Mouse (Mus musculus) MEL (cell line): ENCODE measurements at regions not wholly inside any gene's neighbourhood (a gene's known extent, or its start where the extent isn't known, plus 50 kb on each side); places are given as distances from the start of the nearest gene placed in this dataset.

Experiments used
- CTCF ChIP-seq, 3 experiments: IDR thresholded peaks in 2 of 3; conservative IDR thresholded peaks in 1 of 3; 2 replicates each; pipeline ENCODE4 v1.5.1; 2011 to 2012; ENCODE audit warnings: low read length in 3 of 3, low read depth in 2 of 3, mild to moderate bottlenecking in 2 of 3, improper control_type of control experiment in 1 of 3, inconsistent platforms in 1 of 3, mixed read lengths in 1 of 3, moderate library complexity in 1 of 3; ENCODE audit not compliant: control insufficient read depth in 1 of 3, insufficient read depth in 1 of 3, poor library complexity in 1 of 3, severe bottlenecking in 1 of 3
- MEF2A ChIP-seq: IDR thresholded peaks from 2 replicates; pipeline ENCODE4 v1.6.1; 2014; ENCODE audit warnings: low read depth, mild to moderate bottlenecking, inconsistent platforms, low read length, improper control_type of control experiment; ENCODE audit not compliant: poor library complexity, insufficient replicate concordance, severe bottlenecking; ENCODE audit errors: extremely low read depth
- NELFE ChIP-seq: IDR thresholded peaks from 2 replicates; pipeline ENCODE4 v1.6.1; 2011; ENCODE audit warnings: low read depth, low read length, improper control_type of control experiment
- POLR2A ChIP-seq, 2 experiments: IDR thresholded peaks; 2 replicates each; pipeline ENCODE4 v1.6.1; 2011 to 2012; ENCODE audit warnings: low read length in 2 of 2, mild to moderate bottlenecking in 2 of 2, control low read depth in 1 of 2, improper control_type of control experiment in 1 of 2, low read depth in 1 of 2, moderate library complexity in 1 of 2; ENCODE audit not compliant: control insufficient read depth in 1 of 2, insufficient read depth in 1 of 2, poor library complexity in 1 of 2
- TBP ChIP-seq: IDR thresholded peaks from 2 replicates; pipeline ENCODE4 v1.8.0; 2011; ENCODE audit warnings: low read depth, low read length, improper control_type of control experiment
- UBTF ChIP-seq: IDR thresholded peaks from 2 replicates; pipeline ENCODE4 v1.6.1; 2012; ENCODE audit warnings: low read depth, mild to moderate bottlenecking, inconsistent platforms, low read length, improper control_type of control experiment, moderate library complexity, borderline replicate concordance; ENCODE audit not compliant: insufficient read depth
- USF1 ChIP-seq: IDR thresholded peaks from 2 replicates; pipeline ENCODE4 v1.6.1; 2014; ENCODE audit warnings: low read depth, mild to moderate bottlenecking, inconsistent platforms, low read length, improper control_type of control experiment, moderate library complexity
- ZC3H11A ChIP-seq: IDR thresholded peaks from 2 replicates; pipeline ENCODE4 v1.6.1; 2012; ENCODE audit warnings: low read depth, mild to moderate bottlenecking, inconsistent platforms, low read length, improper control_type of control experiment
- ZMIZ1 ChIP-seq: IDR thresholded peaks from 2 replicates; pipeline ENCODE4 v1.6.1; 2012; ENCODE audit warnings: low read depth, mild to moderate bottlenecking, inconsistent platforms, low read length, improper control_type of control experiment, moderate library complexity
- ZNF384 ChIP-seq: IDR thresholded peaks from 2 replicates; pipeline ENCODE4 v1.6.1; 2012; ENCODE audit warnings: low read depth, mild to moderate bottlenecking, inconsistent platforms, low read length, improper control_type of control experiment

GRCm38 (mm10) chr12:25544253-25544652 lies 447.3 kb upstream of the Id2 start:
- TF ChIP-seq CTCF (IDR thresholded peaks at IDR 0.05 in 2 of 3, conservative IDR thresholded peaks at IDR 0.05 in 1 of 3; ENCODE audit: control insufficient read depth in 1 of 3, insufficient read depth in 1 of 3, low read depth in 2 of 3, low read length in 3 of 3, poor library complexity in 1 of 3, severe bottlenecking in 1 of 3) (no peak), POLR2A (IDR thresholded peaks at IDR 0.05; ENCODE audit: control insufficient read depth in 1 of 2, insufficient read depth in 1 of 2, low read depth in 1 of 2, low read length in 2 of 2, poor library complexity in 1 of 2) (no peak), TBP (no peak), ZNF384 (no peak), MEF2A (no peak), ZC3H11A (no peak), USF1 (no peak), UBTF (no peak), ZMIZ1 (no peak), NELFE (no peak)
